Mouse (Mus musculus) monocyte, adult 5-6 weeks (primary cell): ENCODE measurements at regions not wholly inside any gene's neighbourhood (a gene's known extent, or its start where the extent isn't known, plus 50 kb on each side); places are given as distances from the start of the nearest gene placed in this dataset.

Experiments used
- ATAC-seq: fragments of 153-309, 156-312 bp; replicated peaks from 2 replicates; pipeline ENCODE4 v1.8.0; 2017; ENCODE audit warnings: mild to moderate bottlenecking; ENCODE audit not compliant: low TSS enrichment, insufficient number of reproducible peaks, severe bottlenecking, poor library complexity, low FRiP score

DNA sequence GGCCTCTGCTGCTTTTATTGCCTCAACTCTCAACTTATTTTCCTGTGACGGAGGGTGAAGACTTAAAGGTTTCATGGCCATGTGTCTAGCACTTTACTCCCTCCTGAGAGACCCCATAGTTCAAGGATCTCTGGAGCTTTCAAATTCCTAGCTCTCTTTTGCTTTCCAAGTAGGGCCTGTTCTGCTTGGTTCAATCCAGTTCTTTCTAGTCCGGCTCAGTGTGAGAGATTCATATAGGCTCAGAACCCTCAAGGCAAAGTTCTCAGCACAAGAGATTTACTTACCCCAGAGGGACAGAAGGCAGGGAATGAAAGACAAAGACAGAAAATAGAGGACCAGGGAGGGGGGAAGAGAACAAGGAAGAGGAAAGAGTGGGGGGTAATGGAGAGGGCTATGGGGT, 313.1 kb downstream of the Gm826 start:
- ATAC-seq: no peak

GRCm38 (mm10) chr2:160017020-160017812, 316.7 kb downstream of the Gm826 start:
- ATAC-seq: no peak

DNA sequence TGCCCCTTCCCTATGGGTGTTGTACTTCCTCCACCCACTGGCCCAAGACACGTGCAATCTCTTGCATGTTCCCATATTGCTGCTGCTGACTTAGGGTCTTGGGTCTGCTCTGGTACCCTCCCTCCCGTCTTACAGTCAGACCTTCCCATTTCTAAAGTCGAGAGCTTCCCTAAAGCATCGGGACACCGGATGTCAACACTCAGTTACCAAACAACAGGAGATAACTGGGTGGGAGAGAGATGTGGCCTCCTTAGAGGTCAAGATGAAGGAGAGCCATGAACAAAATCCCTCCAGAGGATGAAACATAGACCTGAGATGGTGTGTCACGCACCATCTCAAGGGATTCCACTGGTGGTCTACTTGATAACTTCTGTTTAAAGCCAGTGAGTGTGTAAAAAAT, 322.5 kb downstream of the Gm826 start:
- ATAC-seq: no peak

GRCm38 (mm10) chr2:160002695-160003094, 331.3 kb downstream of the Gm826 start:
- no peak for ATAC-seq

- ATAC-seq: no peak
These were observed 333.5 kb downstream of the Gm826 start for GRCm38 (mm10) chr2:160000449-160000848.

- no peak for ATAC-seq
These were observed 336.6 kb downstream of the Gm826 start for GRCm38 (mm10) chr2:159997395-159997794.

DNA sequence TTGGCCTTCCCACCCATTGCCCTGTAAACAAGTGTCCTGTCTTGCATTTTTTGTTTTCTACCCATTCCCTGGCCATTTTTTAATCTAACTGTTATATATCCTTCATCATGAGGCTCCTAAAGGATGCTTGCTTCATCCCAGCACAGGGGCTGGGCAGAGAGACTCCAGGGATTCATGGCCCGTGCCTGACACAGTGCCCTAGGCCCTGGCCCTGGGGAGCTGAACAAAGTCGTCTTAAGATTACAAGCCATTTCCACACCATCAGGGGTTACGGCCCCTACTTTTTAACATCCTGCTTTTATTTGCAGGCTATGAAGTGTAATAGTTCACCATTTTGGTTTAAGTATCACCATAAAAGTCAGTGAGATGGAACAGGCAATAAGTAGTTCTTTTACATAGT, 339.5 kb downstream of the Gm826 start:
- ATAC-seq: no peak

- no peak for ATAC-seq
These were observed 347.2 kb downstream of the Gm826 start for GRCm38 (mm10) chr2:159986719-159987118.

GRCm38 (mm10) chr2:159981694-159982093, 352.3 kb downstream of the Gm826 start:
- no peak for ATAC-seq

- ATAC-seq: no peak
These were observed 383.6 kb downstream of the Gm826 start for GRCm38 (mm10) chr2:159950369-159950768.

- ATAC-seq: no peak
These were observed 384.9 kb downstream of the Gm826 start for GRCm38 (mm10) chr2:159949046-159949445.

DNA sequence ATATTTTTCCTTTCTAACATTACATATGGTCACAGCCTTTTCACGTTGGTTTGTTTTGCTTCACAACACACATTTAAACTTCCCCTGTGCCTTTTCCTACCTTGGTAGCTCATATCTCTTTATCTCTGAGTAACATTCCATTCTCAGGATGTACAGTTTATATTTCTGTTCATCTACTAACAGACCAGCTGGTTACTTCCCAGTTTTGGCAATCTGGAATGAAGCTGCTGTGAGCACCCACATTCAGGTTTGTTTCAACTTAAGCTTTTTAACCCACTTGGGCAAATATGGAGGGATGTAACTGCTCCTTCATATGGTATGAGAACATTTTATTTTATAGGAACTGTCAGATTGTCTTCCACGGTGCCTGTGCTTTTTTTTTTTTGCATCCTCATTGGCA, 403.2 kb downstream of the Gm826 start:
- ATAC-seq: no peak

- no peak for ATAC-seq
These were observed 444.3 kb downstream of the Gm826 start for GRCm38 (mm10) chr2:159889701-159890100.

GRCm38 (mm10) chr2:159884773-159885459, 449.0 kb downstream of the Gm826 start:
- ATAC-seq: no peak

GRCm38 (mm10) chr2:159866981-159867380, 467.0 kb downstream of the Gm826 start:
- ATAC-seq: no peak

DNA sequence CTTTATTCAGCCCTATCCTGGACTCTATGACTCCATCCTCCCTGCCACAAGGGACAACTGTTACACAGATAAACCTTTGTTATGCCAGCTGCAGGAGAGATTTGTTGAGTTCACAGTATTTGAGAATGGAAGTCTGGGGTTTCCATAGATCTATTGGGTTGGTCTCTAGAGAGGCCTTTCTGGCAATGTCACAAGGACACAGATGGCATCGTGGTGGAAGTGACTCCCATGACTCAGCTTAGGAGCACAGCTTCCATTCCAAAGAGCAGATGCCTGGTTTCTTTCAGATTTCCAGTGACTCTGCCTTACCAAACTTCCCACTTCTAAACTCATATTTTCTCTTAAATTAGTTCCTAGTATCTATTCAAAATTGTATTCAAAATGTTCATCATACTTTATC, 467.6 kb downstream of the Gm826 start:
- no peak for ATAC-seq

GRCm38 (mm10) chr2:159863185-159863584, 470.8 kb downstream of the Gm826 start:
- ATAC-seq: no peak

DNA sequence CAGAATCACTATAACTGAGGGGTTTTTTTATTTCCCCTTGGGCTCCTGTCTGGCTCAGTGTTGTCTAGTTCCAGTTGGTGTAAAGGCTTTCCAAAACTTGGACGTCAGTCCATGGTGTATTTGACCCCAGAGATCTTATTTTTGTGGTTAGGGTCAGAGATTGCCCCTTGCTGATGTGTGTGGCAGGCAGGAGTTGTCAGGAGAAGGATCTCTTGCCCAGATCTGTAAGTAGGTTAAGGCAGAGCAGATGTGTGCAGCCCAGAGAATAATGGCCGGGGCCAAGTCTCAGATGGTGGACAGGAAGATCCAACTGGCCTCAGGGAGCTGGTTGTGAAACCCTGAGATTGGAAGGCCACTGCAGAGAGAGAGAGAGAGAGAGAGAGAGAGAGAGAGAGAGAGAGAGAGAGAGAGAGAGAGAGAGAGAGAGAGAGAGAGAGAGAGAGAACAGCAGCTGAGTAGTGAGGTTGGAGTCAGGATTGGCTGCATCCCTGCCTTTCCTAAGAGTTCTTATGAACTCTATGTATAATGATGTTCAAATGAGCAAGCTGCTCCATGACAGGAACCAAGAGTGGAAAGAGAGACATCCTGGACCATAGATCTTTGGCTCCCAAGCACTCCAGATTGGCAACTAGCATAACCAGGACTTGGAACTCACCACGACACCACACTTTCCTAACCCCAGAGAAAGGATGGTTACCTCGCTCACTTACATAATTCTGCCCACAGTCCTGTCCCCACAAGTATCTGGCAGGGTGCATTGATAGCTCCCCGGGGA, 479.9 kb downstream of the Gm826 start:
- no peak for ATAC-seq

- ATAC-seq: no peak
These were observed 481.0 kb downstream of the Gm826 start for GRCm38 (mm10) chr2:159852959-159853358.
